Mouse (Mus musculus): ENCODE measurements around the gene Adgrg7.

DNA sequence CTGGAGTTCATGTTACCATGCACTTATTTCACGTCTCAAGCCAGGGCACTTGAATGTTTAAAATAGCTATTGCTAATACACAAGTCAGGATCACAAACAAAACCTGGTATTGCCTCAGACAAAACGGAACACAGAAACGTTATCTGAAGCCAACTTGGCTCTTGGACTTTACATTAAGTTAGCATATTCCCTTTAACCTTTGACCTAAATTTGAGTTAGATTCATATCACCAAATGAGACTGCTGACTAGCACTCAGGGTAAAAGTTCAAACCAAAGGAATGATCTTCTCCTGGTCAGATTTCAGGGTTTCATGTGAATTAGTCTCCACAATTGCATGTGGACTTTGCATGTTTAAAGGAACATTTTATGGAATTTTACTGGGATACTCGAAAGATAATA, 73.3 kb downstream of the Adgrg7 start:
- TF ChIP-seq POLR2A (IDR thresholded peaks at IDR 0.05; ENCODE audit: low read depth, low read length) (no peak), CTCF (conservative IDR thresholded peaks at IDR 0.05; ENCODE audit: insufficient read depth, insufficient read length, low read depth, low read length) (no peak)

Data from kidney, adult 2 months (tissue).